Mouse (Mus musculus) stomach, postnatal 0 days (tissue): ENCODE data around the gene Gm17662. TPM values are rescaled to one million over a fixed set of nuclear protein-coding genes. Genes with fewer than 3 reads are reported as not detected.

Experiments
- ATAC-seq: fragments of 200-750 bp; cut with Nextera tagmentation; 2 replicates; pipeline ENCODE4 v1.8.0; 2017; ENCODE audit not compliant: low FRiP score, low TSS enrichment
- DNase-seq: peaks from one replicate; pipeline ENCODE4 v3.0.0-alpha.2; 2016; ENCODE audit warnings: low spot score
- H3K27ac ChIP-seq: fragments of 300-500 bp; sonication (generic); replicated peaks from 2 replicates; pipeline ENCODE4 v1.5.1; 2014; ENCODE audit warnings: mild to moderate bottlenecking, control low read depth
- H3K27me3 ChIP-seq: fragments of 300-500 bp; sonication (generic); 2 replicates; pipeline ENCODE4 v1.6.1; 2014; ENCODE audit warnings: low read length; ENCODE audit not compliant: control insufficient read depth, insufficient read depth
- H3K36me3 ChIP-seq: fragments of 300-500 bp; sonication (generic); 2 replicates; pipeline ENCODE4 v1.6.1; 2014; ENCODE audit warnings: low read length, mixed read lengths; ENCODE audit not compliant: control insufficient read depth, insufficient read depth
- H3K4me1 ChIP-seq: fragments of 300-500 bp; sonication (generic); replicated peaks from 2 replicates; pipeline ENCODE4 v1.6.1; 2014; ENCODE audit warnings: antibody characterized with exemption; ENCODE audit not compliant: control insufficient read depth, insufficient read depth
- H3K4me2 ChIP-seq: fragments of 300-500 bp; sonication (generic); replicated peaks from 2 replicates; pipeline ENCODE4 v1.6.1; 2014; ENCODE audit warnings: low read depth, mild to moderate bottlenecking, control low read depth, moderate library complexity
- H3K4me3 ChIP-seq: fragments of 300-500 bp; sonication (generic); 2 replicates; pipeline ENCODE4 v1.5.1; 2014; ENCODE audit warnings: low read depth, low read length, control low read depth
- H3K9ac ChIP-seq: fragments of 300-500 bp; sonication (generic); 2 replicates; pipeline ENCODE4 v1.6.1; 2014; ENCODE audit warnings: mild to moderate bottlenecking, low read length, control low read depth, mixed read lengths
- H3K9me3 ChIP-seq: fragments of 300-500 bp; sonication (generic); 2 replicates; pipeline ENCODE4 v1.6.1; 2016; ENCODE audit warnings: low read length; ENCODE audit not compliant: control insufficient read depth
- CTCF ChIP-seq: IDR thresholded peaks from 2 replicates; pipeline ENCODE4 v1.5.1; 2016; ENCODE audit warnings: antibody characterized with exemption, low read depth, mild to moderate bottlenecking, moderate library complexity
- EP300 ChIP-seq: optimal IDR thresholded peaks from 2 replicates; pipeline ENCODE3; 2016; ENCODE audit warnings: antibody characterized with exemption
- WGBS: fragments of 180-500 bp; shearing (Covaris S2); extraction: QIAGEN DNeasy Blood & Tissue Kit; methylation state at CpG from one replicate; pipeline ENCODE4 v1.1.7; 2014; 5-methylcytosine and 5-hydroxymethylcytosine counted together
- polyA plus RNA-seq: library from polyadenylated mRNA; unstranded; fragments of >200 nt; fragmentation: Nextera tagmentation; extraction: Ambion mirVana; gene quantifications from 2 replicates; pipeline ENCODE4 v1.2.1, GENCODE M21; 2015

Gene Gm17662
- polyA plus RNA-seq, 1 experiment from 2014 or later, result not detected

- Histone ChIP-seq H3K4me3 (no peak overlapping the region), H3K4me1 (no peaks in the 10 kb centered on the region), H3K9ac (no peak overlapping the region), H3K9me3 (no peaks in the 10 kb centered on the region), H3K27ac (no peak overlapping the region), H3K27me3 (no peaks in the 10 kb centered on the region), H3K36me3 (no peaks in the 10 kb centered on the region), H3K4me2 (no peak overlapping the region)
- DNase-seq, result no peak
- TF ChIP-seq EP300, result no peak
- TF ChIP-seq CTCF, result no peak
- ATAC-seq, result no peak
- 69% methylated on average over 5 of the region's 5 CpGs for WGBS
Observed at GRCm38 (mm10) chr4:104842204-104842603, 14.9 kb upstream of the Gm17662 start.

- TF ChIP-seq EP300, result no peak
- no peak for TF ChIP-seq CTCF
- WGBS, result 56% methylated on average over 4 of the region's 4 CpGs
- H3K4me1 ChIP-seq, result no peaks in the 10 kb centered on the region
- H3K4me2 ChIP-seq, result no peak overlapping the region
- no peak overlapping the region for H3K4me3 ChIP-seq
- H3K36me3 ChIP-seq, result no peaks in the 10 kb centered on the region
- no peaks in the 10 kb centered on the region for H3K9me3 ChIP-seq
- ATAC-seq (no peak), DNase-seq (no peak)
- no peak overlapping the region for H3K9ac ChIP-seq
- no peaks in the 10 kb centered on the region for H3K27me3 ChIP-seq
- H3K27ac ChIP-seq, result no peak overlapping the region
Observed at GRCm38 (mm10) chr4:104843546-104843945, 13.6 kb upstream of the Gm17662 start.

- Histone ChIP-seq H3K4me3 (no peak overlapping the region), H3K4me2 (no peak overlapping the region), H3K27me3 (no peaks in the 10 kb centered on the region), H3K9ac (no peak overlapping the region), H3K27ac (no peak overlapping the region), H3K9me3 (no peaks in the 10 kb centered on the region), H3K36me3 (no peaks in the 10 kb centered on the region), H3K4me1 (no peaks in the 10 kb centered on the region)
- DNase-seq, result no peak
- WGBS, result 88% methylated on average over 2 of the region's 2 CpGs
- TF ChIP-seq CTCF, result no peak
- no peak for TF ChIP-seq EP300
- ATAC-seq, result no peak
Observed at GRCm38 (mm10) chr4:104855216-104855615, 1.9 kb upstream of the Gm17662 start.

- no peak overlapping the region for H3K4me2 ChIP-seq
- H3K4me1 ChIP-seq, result no peaks in the 10 kb centered on the region
- H3K9me3 ChIP-seq, result no peaks in the 10 kb centered on the region
- no peak overlapping the region for H3K4me3 ChIP-seq
- H3K36me3 ChIP-seq, result no peaks in the 10 kb centered on the region
- no peak overlapping the region for H3K27ac ChIP-seq
- WGBS, result 57% methylated on average over 4 of the region's 4 CpGs
- H3K9ac ChIP-seq, result no peak overlapping the region
- H3K27me3 ChIP-seq, result no peaks in the 10 kb centered on the region
- DNase-seq, result no peak
- TF ChIP-seq CTCF (no peak), EP300 (no peak)
- no peak for ATAC-seq
Observed at GRCm38 (mm10) chr4:104857823-104858222, 694 bp downstream of the Gm17662 start.

GRCm38 (mm10) chr4:104861241-104861640, 4.1 kb downstream of the Gm17662 start:
- ATAC-seq (no peak), DNase-seq (no peak)
- H3K27ac ChIP-seq, result no peak overlapping the region
- 78% methylated on average over 8 of the region's 8 CpGs for WGBS
- no peak overlapping the region for H3K4me2 ChIP-seq
- H3K9ac ChIP-seq, result no peak overlapping the region
- no peaks in the 10 kb centered on the region for H3K27me3 ChIP-seq
- H3K9me3 ChIP-seq, result no peaks in the 10 kb centered on the region
- TF ChIP-seq CTCF (no peak), EP300 (no peak)
- H3K4me1 ChIP-seq, result no peaks in the 10 kb centered on the region
- H3K4me3 ChIP-seq, result no peak overlapping the region
- no peaks in the 10 kb centered on the region for H3K36me3 ChIP-seq

GRCm38 (mm10) chr4:104864397-104864796, 7.3 kb downstream of the Gm17662 start:
- WGBS, result 61% methylated on average over 1 of the region's 1 CpGs
- H3K4me3 ChIP-seq, result no peak overlapping the region
- no peaks in the 10 kb centered on the region for H3K4me1 ChIP-seq

More at GRCm38 (mm10) chr4:104864397-104864796, 7.3 kb downstream of the Gm17662 start:
- Histone ChIP-seq H3K9ac (no peak overlapping the region), H3K9me3 (no peaks in the 10 kb centered on the region), H3K27ac (no peak overlapping the region), H3K4me2 (no peak overlapping the region), H3K27me3 (no peaks in the 10 kb centered on the region), H3K36me3 (no peaks in the 10 kb centered on the region)
- no peak for ATAC-seq
- no peak for DNase-seq
- no peak for TF ChIP-seq EP300
- no peak for TF ChIP-seq CTCF
